Mouse (Mus musculus): ENCODE measurements at regions not wholly inside any gene's neighbourhood (a gene's known extent, or its start where the extent isn't known, plus 50 kb on each side); places are given as distances from the start of the nearest gene placed in this dataset.

DNA sequence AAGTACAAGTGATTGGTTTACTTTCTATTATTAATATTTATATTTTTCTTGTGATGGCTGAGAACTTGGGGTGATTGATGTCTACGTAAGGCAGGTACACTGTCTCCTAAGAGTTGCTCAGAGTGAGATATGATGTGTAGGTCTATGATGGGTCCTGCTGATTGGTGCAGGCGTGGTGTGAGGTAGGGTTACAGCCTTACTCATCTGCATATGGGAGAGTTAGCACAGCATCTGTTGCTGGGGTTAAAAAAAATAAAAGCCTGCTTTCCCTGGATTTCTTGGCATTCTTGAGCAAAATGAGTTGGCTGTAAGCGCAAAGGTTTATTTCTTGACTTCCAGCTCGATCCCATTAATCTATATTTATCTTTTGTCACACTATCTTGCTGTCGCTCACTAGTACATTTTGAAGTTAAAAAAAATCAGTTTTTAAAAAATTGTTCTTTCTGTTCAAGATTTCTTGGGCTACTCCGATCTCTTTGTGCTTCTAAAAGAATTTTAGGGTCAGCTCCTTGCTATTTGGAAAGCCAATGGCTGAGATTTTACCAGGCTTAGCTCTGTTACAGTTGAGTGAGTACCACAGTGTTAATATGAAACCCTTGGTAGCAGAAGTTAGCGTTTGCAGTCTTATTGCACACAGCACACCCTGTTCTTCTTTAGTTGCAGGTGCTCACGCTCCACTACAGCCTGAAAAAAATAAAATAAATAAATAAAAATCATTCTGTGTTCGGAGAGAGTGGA is 482.0 kb downstream of the Plekhb2 start:
- DNase-seq (ENCODE audit: low spot score in 2 of 2), result no peak

DNA sequence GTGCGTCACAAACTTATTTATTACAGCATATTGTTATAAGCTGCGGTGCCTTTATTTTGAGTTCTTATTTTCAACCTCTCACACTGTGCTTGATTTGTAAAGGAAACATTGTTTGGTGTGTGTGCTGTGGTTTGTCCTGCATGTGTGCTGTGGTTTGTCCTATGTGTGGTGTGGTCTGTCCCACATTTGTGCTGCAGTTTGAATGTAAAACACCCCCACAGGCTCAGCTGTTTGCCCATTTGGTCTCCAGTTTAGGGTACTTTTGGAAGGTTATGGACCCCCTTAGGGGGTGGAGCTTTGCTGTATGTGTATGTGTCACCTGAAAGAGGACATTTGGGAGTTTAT is 482.5 kb downstream of the Plekhb2 start:
- no peak for DNase-seq (ENCODE audit: low spot score in 2 of 2)

DNA sequence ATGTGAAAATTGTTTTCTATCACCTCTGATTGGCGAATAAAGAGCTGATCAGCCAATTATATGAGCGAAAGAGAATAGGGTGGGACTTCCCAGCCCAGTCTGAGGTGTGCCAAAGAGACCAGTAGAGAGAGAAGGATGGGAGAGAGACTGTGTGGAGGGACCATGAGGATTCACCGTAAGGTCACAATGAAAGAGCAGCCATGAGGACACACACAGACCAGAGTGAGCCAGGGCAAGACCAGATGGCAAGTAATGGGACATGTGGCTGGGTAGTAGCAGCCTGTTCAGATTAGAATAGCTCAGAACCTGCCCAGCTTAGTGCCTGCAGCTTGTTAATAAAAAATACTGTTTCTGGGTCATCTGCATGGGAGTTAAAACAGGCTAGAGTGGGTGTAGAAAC is 487.9 kb downstream of the Plekhb2 start:
- no peak for DNase-seq (ENCODE audit: low spot score in 2 of 2)

GRCm38 (mm10) chr1:35338184-35338583 is 488.4 kb downstream of the Plekhb2 start:
- no peak for DNase-seq (ENCODE audit: low spot score in 2 of 2)

- no peak for DNase-seq (ENCODE audit: low spot score in 2 of 2)
Observed at GRCm38 (mm10) chr1:35344539-35344938, 494.8 kb downstream of the Plekhb2 start.

GRCm38 (mm10) chr1:35348294-35348693 is 498.5 kb downstream of the Plekhb2 start:
- no peak for DNase-seq (ENCODE audit: low spot score in 2 of 2)

GRCm38 (mm10) chr1:35358981-35359380 is 509.2 kb downstream of the Plekhb2 start:
- DNase-seq (ENCODE audit: low spot score in 2 of 2), result no peak

- DNase-seq (ENCODE audit: low spot score in 2 of 2), result no peak
Observed at GRCm38 (mm10) chr1:35361465-35361864, 511.7 kb downstream of the Plekhb2 start.

GRCm38 (mm10) chr1:35362836-35363235 is 513.1 kb downstream of the Plekhb2 start:
- DNase-seq (ENCODE audit: low spot score in 2 of 2), result no peak

DNA sequence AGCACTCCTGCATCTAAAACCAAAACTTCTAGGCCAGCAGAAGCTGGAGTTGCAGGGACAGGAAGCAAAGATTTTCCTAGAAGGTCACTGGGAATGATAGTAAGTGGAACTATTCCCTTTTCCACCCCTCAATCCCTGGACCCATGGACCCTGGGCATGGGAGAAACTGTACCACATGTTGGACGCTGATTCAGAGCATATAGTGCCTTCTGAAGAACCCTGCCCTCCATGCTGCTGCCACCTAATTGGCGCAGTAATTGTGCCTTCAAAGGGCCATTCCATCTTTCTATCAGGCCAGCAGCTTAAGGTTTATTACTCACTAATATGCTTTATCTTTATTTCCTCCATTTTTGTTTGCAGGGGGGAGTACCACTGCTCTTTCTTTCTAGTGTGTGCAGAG is 516.8 kb downstream of the Plekhb2 start:
- no peak for DNase-seq (ENCODE audit: low spot score in 2 of 2)

GRCm38 (mm10) chr1:35372751-35373150 is 523.0 kb downstream of the Plekhb2 start:
- no peak for DNase-seq (ENCODE audit: low spot score in 2 of 2)

- no peak for DNase-seq (ENCODE audit: low spot score in 2 of 2)
Observed at GRCm38 (mm10) chr1:35380633-35381385, 531.0 kb downstream of the Plekhb2 start.

DNA sequence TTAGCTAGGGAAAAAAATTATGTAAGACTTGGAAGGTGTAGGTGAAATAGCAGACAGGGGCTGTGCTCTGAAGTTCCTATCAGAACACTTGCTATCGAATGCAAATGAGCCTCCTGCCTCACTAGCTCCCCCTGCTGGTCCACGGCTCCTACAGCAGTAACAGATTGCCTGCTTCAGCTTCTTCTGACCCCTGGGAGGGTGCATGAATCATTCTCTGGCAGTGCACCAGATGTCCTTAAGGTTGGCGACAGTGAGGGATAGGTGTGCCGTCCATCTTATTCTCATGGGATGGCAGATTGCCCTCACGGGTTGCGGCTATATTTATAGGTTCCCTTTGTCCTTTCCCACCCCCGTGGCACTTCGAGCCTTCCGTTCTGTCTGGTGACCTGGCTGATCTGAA is 535.7 kb downstream of the Plekhb2 start:
- DNase-seq (ENCODE audit: low spot score in 2 of 2), result peak; percentile 10 to 54

GRCm38 (mm10) chr1:35388181-35388580 is 538.4 kb downstream of the Plekhb2 start:
- no peak for DNase-seq (ENCODE audit: low spot score in 2 of 2)

GRCm38 (mm10) chr1:35390371-35390770 is 540.6 kb downstream of the Plekhb2 start:
- DNase-seq (ENCODE audit: low spot score in 2 of 2), result no peak

GRCm38 (mm10) chr1:35390858-35391586 is 541.2 kb downstream of the Plekhb2 start:
- DNase-seq (ENCODE audit: low spot score in 2 of 2), result no peak

GRCm38 (mm10) chr1:35393550-35394118 is 543.9 kb downstream of the Plekhb2 start:
- DNase-seq (ENCODE audit: low spot score in 2 of 2), result no peak

DNA sequence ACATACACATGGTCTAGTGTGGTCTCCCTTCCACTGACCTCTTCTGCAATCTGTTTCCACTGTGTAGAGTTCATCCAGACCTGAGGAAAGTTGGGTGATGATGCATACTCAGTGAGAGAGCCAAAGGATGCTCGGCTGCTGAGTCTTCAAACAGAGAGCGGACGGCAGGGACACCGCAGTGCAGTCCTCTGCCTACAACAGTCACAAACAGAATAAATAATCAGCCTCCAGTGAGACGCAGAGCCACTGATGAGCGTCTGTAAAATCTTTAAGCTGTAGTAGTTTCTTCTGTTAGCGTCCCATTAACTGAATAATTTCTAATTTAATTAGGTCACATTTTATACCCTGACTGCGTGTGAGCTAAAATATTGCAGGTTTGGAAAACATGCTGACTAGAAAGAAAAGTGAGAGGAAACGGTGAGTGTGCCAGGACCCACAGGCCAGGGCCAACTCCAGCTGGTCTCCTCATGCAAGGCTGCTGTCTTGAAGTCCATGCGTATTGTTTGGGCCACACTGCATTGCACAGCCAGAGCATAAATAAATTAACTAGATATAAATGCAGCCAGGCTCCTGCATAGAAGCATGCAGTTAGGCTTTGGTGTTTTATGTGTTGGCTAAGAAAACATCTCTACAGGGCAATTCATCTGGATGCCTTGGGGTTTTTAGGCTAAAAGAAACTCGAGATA is 551.0 kb downstream of the Plekhb2 start:
- DNase-seq (ENCODE audit: low spot score in 2 of 2), result no peak

DNA sequence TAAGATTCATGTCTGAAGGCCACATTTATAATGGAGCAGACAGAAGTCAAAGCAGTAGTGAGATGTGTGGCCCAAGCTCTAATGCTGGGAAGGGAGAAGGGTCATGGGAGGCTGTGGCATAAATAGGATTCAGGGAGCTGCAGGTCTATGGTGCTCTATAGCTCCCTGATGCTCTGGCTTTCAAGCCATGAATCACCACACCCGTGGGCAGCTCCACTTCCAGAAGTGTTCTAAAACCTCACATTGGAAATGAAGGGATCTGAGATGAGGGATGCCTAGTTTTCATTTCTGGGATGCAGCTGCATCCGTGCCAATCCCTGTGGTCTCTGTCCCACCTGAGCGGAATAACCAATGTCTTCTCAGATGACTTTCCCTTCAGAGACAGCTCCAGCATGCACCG is 553.2 kb downstream of the Plekhb2 start:
- DNase-seq (ENCODE audit: low spot score in 2 of 2), result no peak

DNA sequence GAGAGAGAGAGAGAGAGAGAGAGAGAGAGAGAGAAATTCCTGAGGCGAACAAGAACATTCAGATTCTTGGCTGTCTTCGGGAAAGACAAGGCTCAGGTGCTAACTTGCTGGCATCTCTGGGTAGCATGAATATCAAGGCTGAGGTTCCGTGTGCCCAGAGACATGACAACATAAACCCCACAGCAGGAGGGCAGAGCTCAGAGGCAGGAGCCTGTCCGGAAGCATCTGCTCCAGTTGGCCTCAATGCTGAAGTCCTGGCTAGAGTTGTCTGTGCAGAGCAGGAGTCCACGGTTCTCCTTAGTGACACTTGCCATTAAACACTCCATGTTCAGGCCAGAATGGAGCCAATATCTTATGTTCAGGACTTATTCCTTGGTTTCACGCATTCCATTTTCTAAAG is 555.6 kb downstream of the Plekhb2 start:
- DNase-seq (ENCODE audit: low spot score in 2 of 2), result no peak

DNA sequence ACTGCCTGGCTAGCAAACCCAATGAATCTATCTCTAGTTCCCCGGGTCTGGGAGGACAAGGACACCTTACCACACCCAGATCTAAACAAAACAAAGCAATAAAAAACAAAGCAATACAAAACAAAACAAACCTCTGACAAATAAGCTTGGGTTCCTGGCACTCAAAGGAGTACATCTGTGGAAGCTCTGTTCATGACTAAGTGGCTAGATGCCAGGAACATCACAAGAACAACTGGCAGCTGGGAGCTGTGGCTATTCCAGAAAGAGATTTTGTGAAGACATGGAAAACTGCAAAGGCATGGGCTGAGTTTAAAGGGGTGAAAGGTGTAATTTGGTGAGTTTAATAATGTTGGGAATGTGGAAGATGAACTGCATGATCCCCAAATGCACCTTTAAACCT is 565.9 kb downstream of the Plekhb2 start:
- no peak for DNase-seq (ENCODE audit: low spot score in 2 of 2)
